Mouse (Mus musculus): ENCODE results near the gene Llcfc1.

- TF ChIP-seq CTCF (IDR thresholded peaks at IDR 0.05; ENCODE audit: low read depth) (peak; percentile 40), EP300 (IDR thresholded peaks at IDR 0.05; ENCODE audit: low read depth) (peak; percentile 95)
These were observed 19.9 kb downstream of the Llcfc1 start, which contains the start of gene Kel for GRCm38 (mm10) chr6:41704123-41704522.
